Mouse (Mus musculus) cerebellum, adult 2 months (tissue): Measurements from ENCODE around the gene Fam186b. TPM values are rescaled to one million over a fixed set of nuclear protein-coding genes. Genes with fewer than 3 reads are reported as not detected.
A peak's percentile ranks its signal among the peaks of the same experiment; 100 is the strongest.

ENCODE experiments used
- DNase-seq, 2 experiments: peaks; one replicate each; pipeline ENCODE4 v3.0.0; 2021
- H3K27ac ChIP-seq: fragments of 200-500 bp; 2 replicates; pipeline ENCODE4 v1.5.1; 2012; ENCODE audit warnings: low read length, control low read depth, inconsistent platforms; ENCODE audit not compliant: insufficient read depth
- H3K27me3 ChIP-seq: fragments of 200-500 bp; 2 replicates; pipeline ENCODE4 v1.6.1; 2012; ENCODE audit warnings: inconsistent platforms, mild to moderate bottlenecking, low read length, moderate library complexity; ENCODE audit not compliant: control insufficient read depth, insufficient read depth
- H3K4me1 ChIP-seq: fragments of 200-500 bp; 2 replicates; pipeline ENCODE4 v1.6.1; 2011; ENCODE audit warnings: low read length; ENCODE audit not compliant: control insufficient read depth, insufficient read depth
- H3K4me3 ChIP-seq: fragments of 200-500 bp; replicated peaks from 2 replicates; pipeline ENCODE3; 2011; ENCODE audit warnings: mild to moderate bottlenecking, low read depth, low read length, control low read depth; ENCODE audit not compliant: insufficient read depth
- CTCF ChIP-seq: fragments of 200-500 bp; IDR thresholded peaks from 2 replicates; pipeline ENCODE4 v1.5.1; 2011; ENCODE audit warnings: low read depth, mild to moderate bottlenecking, control low read depth, low read length, moderate library complexity, borderline replicate concordance; ENCODE audit not compliant: insufficient read depth
- POLR2A ChIP-seq: fragments of 200-500 bp; IDR thresholded peaks from 2 replicates; pipeline ENCODE4 v1.6.1; 2011; ENCODE audit warnings: low read length, control low read depth, borderline replicate concordance; ENCODE audit not compliant: insufficient read depth
- WGBS: fragments of 180-500 bp; shearing (Covaris S2); methylation state at CpG from one replicate; pipeline ENCODE4 v1.1.7; 2018; 5-methylcytosine and 5-hydroxymethylcytosine counted together
- polyA plus RNA-seq: library from polyadenylated mRNA; depleted of rRNA; stranded (reverse); fragments of >200 nt; gene quantifications from 2 replicates; pipeline ENCODE4 v1.2.3, GENCODE M21; 2012

Gene Fam186b
- polyA plus RNA-seq, 1 experiment: 1.1 TPM

DNA sequence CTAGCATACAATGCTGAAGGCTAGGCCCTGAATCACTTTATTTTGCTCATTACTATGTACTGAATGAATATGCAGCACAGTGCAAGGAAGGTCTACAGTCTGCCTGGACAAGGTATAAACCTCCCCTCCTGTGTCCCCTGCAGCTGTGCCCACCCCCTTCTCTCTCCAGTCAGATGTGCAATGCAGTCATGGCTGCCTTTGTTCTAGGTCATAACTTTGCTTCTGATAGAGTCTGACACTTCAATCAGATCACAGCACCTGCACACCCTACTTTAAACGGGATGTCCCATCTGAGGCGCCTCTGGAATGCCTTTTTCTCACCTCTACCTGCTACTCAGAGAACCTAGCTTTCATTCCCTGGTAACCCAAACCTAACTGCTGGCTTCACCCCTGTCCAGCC, 43.2 kb upstream of the Fam186b start:
- TF ChIP-seq CTCF: no peak
- no peak for TF ChIP-seq POLR2A
- no peaks in the 10 kb centered on the region for H3K27me3 ChIP-seq
- no peak for DNase-seq
- H3K4me1 ChIP-seq: 0 out of 2 replicates have a peak, but pooled peaks cover 4% of the 10 kb centered on the region
- H3K4me3 ChIP-seq: no peak overlapping the region
- no peak overlapping the region for H3K27ac ChIP-seq
- WGBS: 76% methylated on average over 2 of the region's 2 CpGs

DNA sequence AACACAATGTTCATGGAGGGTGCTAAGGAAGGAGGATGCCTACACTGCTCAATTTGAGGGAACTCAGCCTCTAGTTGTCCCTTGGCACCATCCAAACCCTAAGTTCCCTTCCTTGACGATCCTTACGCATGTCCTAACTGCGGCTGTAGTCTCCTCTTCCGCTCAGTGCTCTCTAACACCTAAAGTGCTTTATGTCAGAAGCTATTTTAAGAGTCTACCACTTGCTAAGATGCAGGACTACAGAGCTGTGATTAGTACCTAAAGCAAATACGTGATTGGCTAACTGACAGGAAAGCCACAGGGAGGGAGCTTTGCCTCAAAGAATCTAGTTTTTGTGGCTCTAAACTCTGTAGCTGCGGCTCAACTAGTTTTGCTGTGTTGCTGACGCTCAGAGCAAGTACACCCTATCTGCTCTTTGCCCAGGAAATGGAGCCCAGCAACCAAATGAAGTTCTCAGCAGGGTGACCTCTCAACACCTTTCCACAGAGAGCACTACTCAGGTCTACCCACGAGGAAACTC, 40.2 kb upstream of the Fam186b start:
- Histone ChIP-seq H3K27ac (no peak overlapping the region), H3K4me3 (no peak overlapping the region), H3K4me1 (no peaks in the 10 kb centered on the region), H3K27me3 (no peaks in the 10 kb centered on the region)
- 79% methylated on average over 8 of the region's 8 CpGs for WGBS
- no peak for TF ChIP-seq POLR2A
- no peak for TF ChIP-seq CTCF
- no peak for DNase-seq

DNA sequence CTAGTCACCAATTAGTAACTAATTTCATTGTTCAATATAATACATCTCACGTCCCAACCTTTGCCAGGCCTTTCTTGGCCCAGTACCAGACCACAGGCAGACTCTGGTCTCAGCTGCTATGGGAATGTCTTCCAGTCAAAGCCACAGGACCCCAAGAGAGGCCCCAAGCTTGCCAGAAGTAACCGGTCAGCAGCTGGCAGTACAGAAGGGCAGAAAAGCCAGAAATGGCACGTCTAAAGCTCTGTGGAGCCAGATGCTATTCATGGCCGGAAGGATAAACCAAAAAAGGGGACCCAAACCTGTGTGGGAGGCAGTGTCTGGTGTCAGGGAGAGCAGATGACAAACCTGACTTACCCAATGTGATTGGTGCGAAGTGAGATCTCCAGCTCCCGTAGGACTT, 38.8 kb upstream of the Fam186b start:
- WGBS: 45% methylated on average over 6 of the region's 6 CpGs
- no peak for DNase-seq

DNA sequence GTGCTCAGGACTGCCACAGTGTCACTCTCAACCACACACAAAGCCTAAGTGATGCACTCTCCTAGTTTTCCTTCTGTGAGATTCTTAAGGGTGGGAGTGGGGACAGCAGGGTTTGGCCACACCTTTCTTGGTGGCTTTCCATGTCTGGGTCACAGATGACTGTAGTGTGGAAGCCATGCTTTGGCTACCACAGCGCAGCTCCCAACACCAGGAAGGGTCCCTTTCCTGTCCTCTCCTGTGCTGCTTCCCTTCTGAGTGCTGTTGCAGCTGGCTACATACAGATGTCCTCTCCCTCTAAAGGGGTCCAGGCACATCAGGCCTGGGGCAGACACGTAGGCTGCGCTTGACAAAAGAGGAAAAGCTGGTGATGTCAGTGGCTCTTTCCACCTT, 38.0 kb upstream of the Fam186b start:
- H3K4me1 ChIP-seq: no peaks in the 10 kb centered on the region
- WGBS: 91% methylated on average over 3 of the region's 3 CpGs

More for the DNA sequence above, 38.8 kb upstream of the Fam186b start:
- Histone ChIP-seq H3K4me3 (no peak overlapping the region), H3K4me1 (no peaks in the 10 kb centered on the region), H3K27ac (no peak overlapping the region), H3K27me3 (no peaks in the 10 kb centered on the region)
- TF ChIP-seq CTCF: no peak
- no peak for TF ChIP-seq POLR2A

DNA sequence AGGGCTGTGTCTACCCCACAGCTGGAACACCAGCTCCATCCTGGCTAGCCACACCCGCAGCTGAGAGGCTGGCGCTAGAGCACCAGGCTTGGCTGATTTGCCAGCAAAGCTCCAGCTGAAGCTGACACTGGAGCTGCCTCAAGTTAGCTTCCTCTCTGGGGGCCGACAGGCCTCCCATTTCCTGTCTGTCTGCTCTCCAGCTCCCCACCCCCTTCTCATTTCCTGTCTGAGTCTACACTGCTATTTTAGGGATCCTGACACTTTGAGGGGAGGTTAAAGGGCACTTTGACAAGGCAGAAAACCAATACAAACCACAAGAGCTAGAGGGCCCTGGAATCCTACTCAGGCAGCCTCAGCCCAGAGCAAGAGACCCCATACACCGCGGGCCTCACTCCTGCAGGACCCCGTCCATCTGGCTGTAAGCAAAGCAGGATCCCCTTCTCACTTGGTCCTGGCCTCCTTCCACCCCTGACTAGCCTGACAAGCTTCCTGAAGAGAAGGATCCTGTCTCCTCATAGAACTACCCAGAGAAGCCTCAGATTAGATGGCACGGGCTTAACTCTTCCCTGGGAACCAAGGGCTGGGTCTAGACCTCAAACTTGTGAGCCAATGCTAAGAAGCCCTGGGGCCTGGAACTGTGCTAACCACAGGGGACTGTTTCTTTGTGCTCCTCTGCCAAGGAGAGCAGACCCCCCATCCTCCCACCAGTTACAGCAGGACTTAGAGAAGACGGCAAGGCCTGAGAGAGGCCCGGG, 37.4 kb upstream of the Fam186b start:
- DNase-seq: no peak
- no peak overlapping the region for H3K4me3 ChIP-seq
- TF ChIP-seq POLR2A: no peak
- TF ChIP-seq CTCF: no peak
- peak overlapping the region; percentile 21; the same call in 1 of the 2 replicates for H3K27ac ChIP-seq
- H3K27me3 ChIP-seq: no peaks in the 10 kb centered on the region
- no peaks in the 10 kb centered on the region for H3K4me1 ChIP-seq
- WGBS: 44% methylated on average over 9 of the region's 9 CpGs

More for the DNA sequence above, 38.0 kb upstream of the Fam186b start:
- no peaks in the 10 kb centered on the region for H3K27me3 ChIP-seq
- no peak overlapping the region for H3K27ac ChIP-seq
- DNase-seq: no peak
- no peak overlapping the region for H3K4me3 ChIP-seq
- TF ChIP-seq POLR2A: no peak

DNA sequence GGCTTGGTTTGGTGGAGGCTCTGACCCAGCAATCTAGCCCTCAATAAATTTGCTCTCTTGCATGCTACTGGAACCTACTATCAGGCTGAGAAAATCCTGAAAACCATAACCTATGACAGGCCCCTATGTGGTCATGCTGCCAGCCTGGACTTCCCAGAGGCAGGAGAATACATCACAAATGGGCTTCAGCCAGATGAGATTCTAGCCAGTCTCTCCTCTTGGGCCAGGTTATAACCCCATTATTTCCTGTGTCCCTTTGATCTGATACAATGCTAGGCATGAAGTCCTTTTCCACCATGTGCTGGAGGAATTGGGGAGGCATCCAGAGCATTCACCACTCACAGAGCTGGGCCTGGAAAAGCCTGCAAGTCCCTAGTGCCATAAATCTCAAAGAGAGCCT, 36.4 kb upstream of the Fam186b start:
- Histone ChIP-seq H3K27me3 (no peaks in the 10 kb centered on the region), H3K4me3 (no peak overlapping the region), H3K4me1 (no peaks in the 10 kb centered on the region), H3K27ac (no peak overlapping the region)
- no peak for DNase-seq
- TF ChIP-seq CTCF (no peak), POLR2A (no peak)

DNA sequence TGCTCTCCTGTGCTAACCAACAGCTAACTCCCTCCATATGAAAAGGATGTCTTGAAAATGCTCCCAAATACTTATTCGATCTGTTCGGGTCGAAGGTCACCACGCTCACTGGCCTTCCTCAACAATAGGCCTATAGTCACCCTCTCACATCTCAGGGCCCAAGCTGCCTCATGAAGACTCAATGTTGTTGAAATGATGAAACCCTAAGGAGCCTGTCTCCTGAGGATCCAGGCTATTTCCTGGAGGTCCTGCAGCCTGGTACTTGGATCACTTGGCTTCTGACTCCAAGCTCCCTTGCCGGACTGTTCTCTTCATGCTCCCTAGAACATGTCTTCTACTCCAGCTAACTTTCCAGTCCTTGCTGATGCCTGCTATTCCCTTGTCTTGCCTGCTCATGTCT, 35.7 kb upstream of the Fam186b start:
- no peaks in the 10 kb centered on the region for H3K4me1 ChIP-seq
- TF ChIP-seq CTCF: no peak
- TF ChIP-seq POLR2A: no peak
- DNase-seq: no peak
- H3K27me3 ChIP-seq: no peaks in the 10 kb centered on the region
- H3K27ac ChIP-seq: no peak overlapping the region
- WGBS: 72% methylated on average over 5 of the region's 5 CpGs
- no peak overlapping the region for H3K4me3 ChIP-seq

DNA sequence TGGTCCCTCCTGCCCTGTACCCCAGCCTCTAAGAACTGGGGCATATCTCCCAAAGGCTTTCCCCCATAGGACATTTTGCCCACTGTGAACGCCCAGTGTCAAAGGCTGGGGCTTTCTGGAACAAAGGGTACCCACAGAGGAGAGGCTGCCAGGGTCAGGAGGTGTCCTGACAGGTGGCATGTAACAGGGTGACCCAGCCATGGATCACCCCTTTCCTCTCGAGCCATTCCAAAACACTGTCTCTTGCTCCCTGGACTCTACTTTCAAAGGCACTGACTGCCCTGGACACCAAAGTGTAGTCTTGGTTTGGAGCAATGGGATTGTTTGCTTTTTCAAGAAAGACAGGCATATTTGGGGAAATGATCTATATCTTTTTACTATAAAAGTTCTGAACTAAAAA, 34.6 kb upstream of the Fam186b start:
- Histone ChIP-seq H3K27me3 (no peaks in the 10 kb centered on the region), H3K4me3 (no peak overlapping the region), H3K4me1 (no peaks in the 10 kb centered on the region), H3K27ac (no peak overlapping the region)
- WGBS: 73% methylated on average over 2 of the region's 2 CpGs
- DNase-seq: no peak
- TF ChIP-seq CTCF: no peak
